Mouse (Mus musculus) heart, embryonic 11.5 days (tissue): ENCODE data around the gene Tnn. TPM values are rescaled to one million over a fixed set of nuclear protein-coding genes. Genes with fewer than 3 reads are reported as not detected.

Experiments used
- ATAC-seq: fragments of 200-750 bp; cut with Nextera tagmentation; replicated peaks from 2 replicates; pipeline ENCODE4 v1.8.0; 2017; ENCODE audit warnings: moderate library complexity; ENCODE audit not compliant: insufficient number of reproducible peaks, low FRiP score, low TSS enrichment
- H3K27ac ChIP-seq: fragments of 300-500 bp; sonication (generic); 2 replicates; pipeline ENCODE4 v1.5.1; 2014; ENCODE audit warnings: mild to moderate bottlenecking, low read depth, low read length
- H3K27me3 ChIP-seq: fragments of 300-500 bp; sonication (generic); 2 replicates; pipeline ENCODE4 v1.6.1; 2014; ENCODE audit warnings: mild to moderate bottlenecking, low read length, mixed read lengths; ENCODE audit not compliant: control insufficient read depth, insufficient read depth
- H3K36me3 ChIP-seq: fragments of 300-500 bp; sonication (generic); 2 replicates; pipeline ENCODE4 v1.6.1; 2014; ENCODE audit warnings: mild to moderate bottlenecking, low read length, moderate library complexity, mixed read lengths; ENCODE audit not compliant: control insufficient read depth, insufficient read depth
- H3K4me1 ChIP-seq: fragments of 300-500 bp; sonication (generic); 2 replicates; pipeline ENCODE4 v1.6.1; 2014; ENCODE audit warnings: low read length; ENCODE audit not compliant: control insufficient read depth, insufficient read depth
- H3K4me2 ChIP-seq: fragments of 300-500 bp; sonication (generic); 2 replicates; pipeline ENCODE4 v1.6.1; 2014; ENCODE audit warnings: mild to moderate bottlenecking, moderate library complexity
- H3K4me3 ChIP-seq: fragments of 300-500 bp; sonication (generic); 2 replicates; pipeline ENCODE4 v1.5.1; 2014; ENCODE audit warnings: low read depth, low read length
- H3K9ac ChIP-seq: fragments of 300-500 bp; sonication (generic); 2 replicates; pipeline ENCODE4 v1.6.1; 2014; ENCODE audit warnings: mild to moderate bottlenecking, low read depth, low read length, moderate library complexity
- H3K9me3 ChIP-seq: fragments of 300-500 bp; sonication (generic); replicated peaks from 2 replicates; pipeline ENCODE4 v1.6.1; 2016; ENCODE audit warnings: low read length; ENCODE audit not compliant: control insufficient read depth
- WGBS: fragments of 180-500 bp; shearing (Covaris S2); extraction: QIAGEN DNeasy Blood & Tissue Kit; methylation state at CpG from one replicate; pipeline ENCODE4 v1.1.7; 2014; ENCODE audit not compliant: insufficient replicate concordance; 5-methylcytosine and 5-hydroxymethylcytosine counted together
- polyA plus RNA-seq: library from polyadenylated mRNA; unstranded; fragments of >200 nt; fragmentation: Nextera tagmentation; extraction: Ambion mirVana; gene quantifications from 2 replicates; pipeline ENCODE4 v1.2.1, GENCODE M21; 2014

The Tnn gene
- polyA plus RNA-seq, 1 experiment from 2014 or later: not detected

GRCm38 (mm10) chr1:160149291-160149906 lies 4.0 kb downstream of the Tnn start:
- no peak overlapping the region for H3K4me2 ChIP-seq
- no peaks in the 10 kb centered on the region for H3K4me1 ChIP-seq
- no peak for ATAC-seq
- H3K9ac ChIP-seq: no peak overlapping the region
- no peak overlapping the region for H3K27ac ChIP-seq
- no peaks in the 10 kb centered on the region for H3K9me3 ChIP-seq
- no peaks in the 10 kb centered on the region for H3K36me3 ChIP-seq
- H3K27me3 ChIP-seq: no peaks in the 10 kb centered on the region
- H3K4me3 ChIP-seq: no peak overlapping the region
- WGBS: 70% methylated on average over 11 of the region's 11 CpGs

- Histone ChIP-seq H3K4me1 (no peaks in the 10 kb centered on the region), H3K27ac (no peak overlapping the region), H3K36me3 (no peaks in the 10 kb centered on the region), H3K27me3 (no peaks in the 10 kb centered on the region), H3K4me2 (no peak overlapping the region), H3K9me3 (no peaks in the 10 kb centered on the region), H3K9ac (no peak overlapping the region), H3K4me3 (no peak overlapping the region)
- no peak for ATAC-seq
- WGBS: 66% methylated on average over 7 of the region's 7 CpGs
Measured at GRCm38 (mm10) chr1:160147274-160147673, 6.1 kb downstream of the Tnn start.

GRCm38 (mm10) chr1:160145606-160146005 lies 7.8 kb downstream of the Tnn start:
- Histone ChIP-seq H3K27ac (no peak overlapping the region), H3K9me3 (no peaks in the 10 kb centered on the region), H3K27me3 (no peaks in the 10 kb centered on the region), H3K36me3 (no peaks in the 10 kb centered on the region), H3K4me1 (no peaks in the 10 kb centered on the region), H3K4me3 (no peak overlapping the region), H3K4me2 (no peak overlapping the region), H3K9ac (no peak overlapping the region)
- WGBS: 65% methylated on average over 3 of the region's 3 CpGs
- ATAC-seq: no peak

GRCm38 (mm10) chr1:160144343-160144742 lies 9.0 kb downstream of the Tnn start:
- Histone ChIP-seq H3K9me3 (no peaks in the 10 kb centered on the region), H3K27me3 (no peaks in the 10 kb centered on the region), H3K27ac (no peak overlapping the region), H3K4me1 (no peaks in the 10 kb centered on the region), H3K9ac (no peak overlapping the region), H3K36me3 (no peaks in the 10 kb centered on the region), H3K4me2 (no peak overlapping the region), H3K4me3 (no peak overlapping the region)
- WGBS: 79% methylated on average over 7 of the region's 7 CpGs
- ATAC-seq: no peak

GRCm38 (mm10) chr1:160136362-160136890 lies 17.0 kb downstream of the Tnn start:
- Histone ChIP-seq H3K27ac (no peak overlapping the region), H3K36me3 (no peaks in the 10 kb centered on the region), H3K4me1 (no peaks in the 10 kb centered on the region), H3K9me3 (no peaks in the 10 kb centered on the region), H3K4me2 (no peak overlapping the region), H3K4me3 (no peak overlapping the region), H3K27me3 (no peaks in the 10 kb centered on the region), H3K9ac (no peak overlapping the region)
- ATAC-seq: no peak
- WGBS: 67% methylated on average over 7 of the region's 7 CpGs

GRCm38 (mm10) chr1:160133464-160134079 lies 19.8 kb downstream of the Tnn start:
- Histone ChIP-seq H3K27me3 (no peaks in the 10 kb centered on the region), H3K36me3 (no peaks in the 10 kb centered on the region), H3K9me3 (no peaks in the 10 kb centered on the region), H3K4me3 (no peak overlapping the region), H3K9ac (no peak overlapping the region), H3K4me2 (no peak overlapping the region), H3K27ac (no peak overlapping the region), H3K4me1 (no peaks in the 10 kb centered on the region)
- WGBS: 45% methylated on average over 4 of the region's 4 CpGs
- no peak for ATAC-seq

- ATAC-seq: no peak
- no peaks in the 10 kb centered on the region for H3K36me3 ChIP-seq
- H3K27ac ChIP-seq: no peak overlapping the region
- H3K4me3 ChIP-seq: no peak overlapping the region
- H3K4me1 ChIP-seq: no peaks in the 10 kb centered on the region
- H3K9me3 ChIP-seq: no peaks in the 10 kb centered on the region
- H3K4me2 ChIP-seq: no peak overlapping the region
- H3K27me3 ChIP-seq: no peaks in the 10 kb centered on the region
- 75% methylated on average over 2 of the region's 2 CpGs for WGBS
- no peak overlapping the region for H3K9ac ChIP-seq
Measured at GRCm38 (mm10) chr1:160123957-160124356, 29.4 kb downstream of the Tnn start.

- Histone ChIP-seq H3K4me2 (no peak overlapping the region), H3K4me1 (no peaks in the 10 kb centered on the region), H3K27ac (no peak overlapping the region), H3K9ac (no peak overlapping the region), H3K36me3 (no peaks in the 10 kb centered on the region), H3K27me3 (no peaks in the 10 kb centered on the region), H3K4me3 (no peak overlapping the region), H3K9me3 (no peaks in the 10 kb centered on the region)
- no peak for ATAC-seq
- 66% methylated on average over 2 of the region's 2 CpGs for WGBS
Measured at GRCm38 (mm10) chr1:160108604-160109003, 44.8 kb downstream of the Tnn start.

GRCm38 (mm10) chr1:160105426-160105825 lies 48.0 kb downstream of the Tnn start:
- Histone ChIP-seq H3K9me3 (no peaks in the 10 kb centered on the region), H3K36me3 (no peaks in the 10 kb centered on the region), H3K4me3 (no peak overlapping the region), H3K9ac (no peak overlapping the region), H3K27ac (no peak overlapping the region), H3K4me1 (no peaks in the 10 kb centered on the region), H3K27me3 (no peaks in the 10 kb centered on the region), H3K4me2 (no peak overlapping the region)
- WGBS: 76% methylated on average over 5 of the region's 5 CpGs
- no peak for ATAC-seq
